Mouse (Mus musculus) embryonic facial prominence, embryonic 10.5 days (tissue): ENCODE measurements at regions not wholly inside any gene's neighbourhood (a gene's known extent, or its start where the extent isn't known, plus 50 kb on each side); places are given as distances from the start of the nearest gene placed in this dataset.
"Not testable (repeated sequence)": the region's sequence is repeated elsewhere in the genome, so short reads cannot be mapped to it uniquely, and the experiment has no call there.

Experiments
- DNase-seq: peaks from one replicate; pipeline ENCODE4 v3.0.0-alpha.2; 2017; ENCODE audit warnings: low spot score
- H3K27ac ChIP-seq: fragments of 300-500 bp; sonication (generic); replicated peaks from 2 replicates; pipeline ENCODE4 v1.5.1; 2016; ENCODE audit warnings: mild to moderate bottlenecking
- H3K27me3 ChIP-seq: fragments of 300-500 bp; sonication (generic); replicated peaks from 2 replicates; pipeline ENCODE4 v1.6.1; 2016; ENCODE audit warnings: low read depth, mild to moderate bottlenecking; ENCODE audit not compliant: poor library complexity, severe bottlenecking
- H3K36me3 ChIP-seq: fragments of 300-500 bp; sonication (generic); replicated peaks from 2 replicates; pipeline ENCODE4 v1.6.1; 2016; ENCODE audit warnings: mild to moderate bottlenecking, moderate library complexity
- H3K4me1 ChIP-seq: fragments of 300-500 bp; sonication (generic); 2 replicates; pipeline ENCODE4 v1.6.1; 2016
- H3K4me3 ChIP-seq: fragments of 300-500 bp; sonication (generic); 2 replicates; pipeline ENCODE4 v1.5.1; 2016; ENCODE audit warnings: mild to moderate bottlenecking, moderate library complexity
- H3K9me3 ChIP-seq: fragments of 300-500 bp; sonication (generic); 2 replicates; pipeline ENCODE4 v1.6.1; 2016; ENCODE audit warnings: mild to moderate bottlenecking
- WGBS: fragments of 180-500 bp; shearing (Covaris S2); methylation state at CpG from one replicate; pipeline ENCODE4 v1.1.7; 2016; 5-methylcytosine and 5-hydroxymethylcytosine counted together

DNA sequence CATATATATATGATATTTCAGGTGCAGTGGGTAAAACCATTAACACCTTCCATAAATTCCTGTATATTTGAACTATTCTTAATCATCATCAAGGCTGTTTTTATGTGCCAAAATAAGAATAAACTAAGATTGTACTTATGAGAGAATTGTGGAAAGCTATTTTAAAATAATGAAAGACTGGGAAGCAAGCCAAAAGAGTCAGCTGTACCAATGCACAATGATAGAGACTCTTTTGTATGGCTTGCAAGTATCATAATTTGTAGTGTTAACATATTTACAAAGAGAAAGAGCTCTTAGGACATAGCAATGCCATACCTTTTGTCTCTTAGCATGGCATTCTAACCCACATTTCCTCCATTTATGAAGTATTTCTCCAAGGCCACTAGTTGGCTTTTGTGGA is 436.7 kb downstream of the Serpinb8 start:
- Histone ChIP-seq H3K27ac (no peak overlapping the region), H3K4me3 (no peak overlapping the region), H3K36me3 (no peaks in the 10 kb centered on the region), H3K27me3 (no peaks in the 10 kb centered on the region), H3K4me1 (no peaks in the 10 kb centered on the region), H3K9me3 (no peaks in the 10 kb centered on the region)
- no peak for DNase-seq

DNA sequence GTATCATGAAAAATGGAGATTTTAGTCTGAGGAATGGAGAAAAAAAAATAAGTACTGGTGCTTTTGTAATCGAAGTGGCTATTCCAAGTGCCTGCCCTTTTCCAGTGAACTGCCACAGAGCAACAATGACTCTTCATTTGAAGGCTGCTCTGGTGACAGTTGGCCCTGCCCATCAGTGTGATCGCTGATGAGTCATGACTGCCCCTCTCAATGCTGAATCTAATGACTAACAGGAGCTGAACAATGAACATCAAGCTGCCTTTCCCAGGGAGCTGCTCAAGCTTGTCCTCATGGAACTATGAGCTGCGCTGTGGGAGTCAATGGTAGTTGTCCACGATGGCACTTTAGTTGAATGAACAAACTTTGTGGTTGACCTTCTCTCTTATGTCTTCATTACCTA is 456.4 kb downstream of the Serpinb8 start:
- 0 out of 2 replicates have a peak, but pooled peaks cover 3% of the 10 kb centered on the region for H3K4me1 ChIP-seq
- H3K9me3 ChIP-seq = peaks cover 6% of the 10 kb centered on the region; the same call in 1 of the 2 replicates
- no peak for DNase-seq
- H3K27ac ChIP-seq = no peak overlapping the region
- H3K36me3 ChIP-seq = no peaks in the 10 kb centered on the region
- H3K4me3 ChIP-seq = no peak overlapping the region
- no peaks in the 10 kb centered on the region for H3K27me3 ChIP-seq
- 81% methylated on average over 4 of the region's 4 CpGs for WGBS

DNA sequence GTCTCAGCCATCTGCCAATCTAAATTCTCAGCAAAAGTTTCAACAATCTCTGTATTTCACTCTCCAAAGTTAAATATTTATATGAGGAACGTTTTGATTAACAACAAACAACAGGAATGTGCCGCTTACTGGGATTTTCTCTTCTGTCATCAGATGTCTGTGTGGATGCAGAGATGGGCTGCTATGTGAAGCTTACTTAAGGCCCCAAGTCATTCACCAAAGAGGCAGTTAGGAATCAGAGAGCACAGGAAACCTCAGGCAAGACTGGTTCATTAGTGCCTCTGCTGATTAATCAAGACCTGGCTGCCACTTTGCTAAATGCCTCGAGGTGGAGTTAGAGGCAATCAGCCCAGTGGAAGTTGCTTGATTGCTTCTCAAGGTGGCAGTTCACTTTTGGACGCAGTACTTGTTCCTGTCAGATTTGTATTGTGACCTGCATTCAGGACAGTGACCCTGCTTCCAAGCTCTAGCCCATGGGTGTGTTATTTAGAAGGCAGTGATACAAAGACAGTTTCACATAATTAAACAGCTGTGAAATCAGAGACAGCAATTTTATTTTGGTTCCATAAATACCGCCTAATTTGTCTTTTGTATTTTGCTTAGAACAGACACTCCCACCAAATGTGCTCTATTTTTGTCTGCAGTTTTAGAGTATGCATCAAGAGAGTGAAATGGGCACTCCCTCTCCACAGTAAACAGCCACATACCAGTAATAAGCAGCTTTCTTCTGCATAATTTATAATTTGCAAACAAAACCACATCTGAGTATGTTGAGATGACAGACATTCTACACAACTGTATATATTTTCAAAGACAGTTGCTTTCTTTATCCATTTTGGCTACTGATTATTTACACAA is 457.3 kb downstream of the Serpinb8 start:
- no peak for DNase-seq
- WGBS = 55% methylated on average over 5 of the region's 5 CpGs

DNA sequence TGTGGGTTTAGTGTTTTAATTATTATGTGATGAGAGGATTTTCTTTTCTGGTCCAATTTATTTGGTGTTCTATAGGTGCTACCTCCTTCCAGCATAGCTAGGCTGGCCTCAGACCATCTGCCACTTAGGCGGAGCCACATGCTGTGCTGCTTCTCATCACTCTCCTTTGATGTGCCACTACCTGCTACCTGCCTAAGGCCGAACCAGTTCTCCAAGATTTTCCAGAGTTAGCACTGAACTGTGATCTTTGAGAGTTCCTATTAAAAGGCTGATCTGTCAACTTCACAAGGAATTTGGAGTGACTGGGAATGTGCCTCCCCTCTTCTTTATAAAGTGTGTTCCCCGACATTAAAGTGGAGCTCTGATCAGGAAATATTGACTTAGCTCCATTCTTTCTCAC is 504.8 kb downstream of the Serpinb8 start:
- H3K4me3 ChIP-seq = no peak overlapping the region
- no peaks in the 10 kb centered on the region for H3K9me3 ChIP-seq
- H3K27ac ChIP-seq = no peak overlapping the region
- no peak for DNase-seq
- no peaks in the 10 kb centered on the region for H3K4me1 ChIP-seq
- no peaks in the 10 kb centered on the region for H3K27me3 ChIP-seq
- WGBS = 80% methylated on average over 3 of the region's 3 CpGs
- H3K36me3 ChIP-seq = no peaks in the 10 kb centered on the region

More for the DNA sequence above, 457.3 kb downstream of the Serpinb8 start:
- Histone ChIP-seq H3K4me1 (0 out of 2 replicates have a peak, but pooled peaks cover 3% of the 10 kb centered on the region), H3K36me3 (no peaks in the 10 kb centered on the region), H3K9me3 (peaks cover 6% of the 10 kb centered on the region; the same call in 1 of the 2 replicates), H3K27ac (no peak overlapping the region), H3K27me3 (no peaks in the 10 kb centered on the region), H3K4me3 (no peak overlapping the region)

DNA sequence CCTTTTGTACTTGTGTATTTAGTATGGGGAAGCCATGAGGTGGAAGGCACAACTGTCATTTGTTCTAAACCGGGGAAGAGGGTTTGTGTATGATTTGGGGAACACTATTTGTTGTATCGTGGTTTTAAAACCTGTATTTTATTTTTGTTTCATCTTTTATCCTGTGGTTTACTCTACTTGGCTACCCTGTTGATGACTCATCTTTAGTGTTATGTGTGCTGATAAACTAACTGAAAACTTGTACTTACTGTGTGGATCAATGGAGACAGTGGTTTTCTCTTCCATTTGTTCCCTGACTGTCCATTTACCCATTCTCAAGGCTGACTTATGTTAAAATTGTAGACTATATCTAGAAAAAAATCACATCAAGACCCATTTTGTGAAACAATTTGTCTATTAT is 512.8 kb downstream of the Serpinb8 start:
- H3K4me3 ChIP-seq = no peak overlapping the region
- no peaks in the 10 kb centered on the region for H3K9me3 ChIP-seq
- no peaks in the 10 kb centered on the region for H3K27me3 ChIP-seq
- no peak for DNase-seq
- WGBS = 86% methylated on average over 2 of the region's 2 CpGs
- no peak overlapping the region for H3K27ac ChIP-seq
- no peaks in the 10 kb centered on the region for H3K36me3 ChIP-seq
- H3K4me1 ChIP-seq = no peaks in the 10 kb centered on the region

DNA sequence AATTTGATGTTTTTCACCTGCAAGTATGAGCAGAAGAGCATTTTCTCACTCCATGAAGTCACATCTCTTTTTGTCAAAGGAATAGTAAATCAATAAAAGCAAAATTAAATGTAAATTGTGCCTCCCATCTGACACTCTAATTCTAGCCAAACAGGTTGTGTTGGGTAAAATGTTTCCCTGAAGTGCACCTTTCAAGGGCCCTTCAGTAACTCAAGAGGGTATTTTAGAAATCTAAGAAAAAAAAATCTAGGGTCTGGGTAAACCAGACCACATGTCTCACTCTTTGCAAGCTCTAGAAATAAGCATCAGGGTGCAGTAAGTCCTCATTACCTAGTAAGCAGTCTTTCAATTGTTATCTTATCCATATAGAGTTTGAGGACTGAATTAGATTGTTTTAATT is 521.2 kb downstream of the Serpinb8 start:
- no peaks in the 10 kb centered on the region for H3K4me1 ChIP-seq
- no peaks in the 10 kb centered on the region for H3K9me3 ChIP-seq
- H3K36me3 ChIP-seq = no peaks in the 10 kb centered on the region
- no peak overlapping the region for H3K4me3 ChIP-seq
- no peak overlapping the region for H3K27ac ChIP-seq
- H3K27me3 ChIP-seq = no peaks in the 10 kb centered on the region
- DNase-seq = no peak

DNA sequence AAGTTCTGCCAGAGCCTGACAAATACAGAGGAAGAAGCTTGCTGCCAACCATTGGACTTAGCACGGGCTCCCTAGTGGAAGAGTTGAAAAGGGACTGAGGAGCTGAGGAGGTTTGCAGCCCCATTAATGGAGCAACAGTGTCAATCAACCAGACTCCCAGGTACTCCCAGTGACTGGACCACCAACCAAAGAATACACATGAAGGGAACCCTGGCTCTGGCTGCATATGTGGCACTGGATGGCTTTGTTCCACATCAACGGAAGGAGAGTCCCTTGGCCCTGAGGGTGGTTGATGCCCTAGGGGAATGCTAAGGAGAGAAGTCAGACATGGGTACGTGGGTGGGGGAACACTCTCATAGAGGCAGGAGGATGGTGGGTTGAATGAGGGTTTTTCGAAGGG is 537.6 kb downstream of the Serpinb8 start:
- Histone ChIP-seq H3K9me3 (no peaks in the 10 kb centered on the region), H3K27me3 (no peaks in the 10 kb centered on the region), H3K27ac (no peak overlapping the region), H3K4me3 (no peak overlapping the region), H3K36me3 (no peaks in the 10 kb centered on the region), H3K4me1 (no peaks in the 10 kb centered on the region)
- WGBS = 84% methylated on average over 4 of the region's 4 CpGs
- DNase-seq = no peak

DNA sequence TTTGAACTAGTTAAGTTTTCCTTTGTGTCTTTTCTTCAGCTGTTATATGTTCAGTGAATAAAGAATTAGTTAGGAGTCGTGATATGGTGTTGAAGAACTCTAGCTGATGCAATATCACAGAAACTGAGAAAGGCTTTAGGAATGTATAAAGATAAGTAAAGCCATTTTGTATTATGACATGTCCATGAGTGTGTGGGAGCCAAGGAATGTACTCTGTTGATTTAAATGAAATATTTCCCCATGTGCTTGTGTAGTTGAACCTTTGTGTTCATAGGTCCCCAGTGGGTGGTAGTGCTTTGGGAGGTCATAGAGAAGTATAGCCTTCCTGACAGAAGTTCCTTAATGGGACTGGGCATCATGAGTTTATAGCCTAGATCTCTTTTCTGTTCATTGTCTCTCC is 542.2 kb downstream of the Serpinb8 start:
- Histone ChIP-seq H3K36me3 (no peaks in the 10 kb centered on the region), H3K27me3 (no peaks in the 10 kb centered on the region), H3K4me3 (no peak overlapping the region), H3K9me3 (no peaks in the 10 kb centered on the region), H3K4me1 (no peaks in the 10 kb centered on the region), H3K27ac (no peak overlapping the region)
- no peak for DNase-seq
- WGBS = 84% methylated on average over 1 of the region's 1 CpGs

DNA sequence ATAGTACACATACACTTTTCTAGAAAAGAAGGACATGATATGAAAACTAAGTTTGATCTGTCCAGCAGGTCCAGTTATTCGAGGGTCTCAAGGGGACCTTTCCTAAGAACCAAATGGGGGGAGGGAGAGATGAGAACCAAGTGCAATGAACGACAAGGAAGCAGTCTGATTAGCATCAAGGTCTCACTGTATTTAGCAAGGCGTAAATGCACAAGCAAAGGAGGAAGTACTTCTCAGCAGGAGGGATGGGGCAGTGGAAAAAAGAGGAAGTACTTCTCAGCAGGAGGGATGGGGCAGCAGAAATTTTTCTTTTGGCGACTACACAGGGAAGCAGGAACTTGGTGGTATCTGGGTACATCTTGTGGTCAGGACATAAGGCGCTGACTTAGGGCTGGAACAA is 545.5 kb downstream of the Serpinb8 start:
- H3K36me3 ChIP-seq, H3K4me3 ChIP-seq, H3K27ac ChIP-seq, H3K27me3 ChIP-seq, H3K9me3 ChIP-seq, DNase-seq, H3K4me1 ChIP-seq: not testable (repeated sequence)
- WGBS = 84% methylated on average over 5 of the region's 5 CpGs

DNA sequence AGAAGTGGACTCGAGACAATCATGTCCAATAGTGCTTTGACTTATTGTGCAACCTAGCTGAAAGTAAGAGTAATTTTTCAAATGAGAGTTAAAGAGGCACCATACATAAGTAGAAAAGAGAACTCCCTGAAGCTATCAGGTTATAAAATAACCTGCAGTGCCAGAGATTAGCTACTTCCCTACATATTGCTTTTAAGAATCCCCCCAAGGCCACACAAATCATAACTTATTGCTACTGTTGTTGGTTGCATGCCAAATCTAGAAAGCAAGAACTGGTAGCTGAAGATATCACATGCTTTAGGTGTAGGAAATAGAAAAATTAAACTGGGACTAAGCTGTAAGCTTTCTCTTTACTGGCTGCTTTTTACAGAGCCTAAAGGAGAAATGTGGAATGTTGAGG is 554.3 kb downstream of the Serpinb8 start:
- Histone ChIP-seq H3K4me1 (no peaks in the 10 kb centered on the region), H3K27me3 (no peaks in the 10 kb centered on the region), H3K27ac (no peak overlapping the region), H3K36me3 (no peaks in the 10 kb centered on the region), H3K4me3 (no peak overlapping the region), H3K9me3 (no peaks in the 10 kb centered on the region)
- 74% methylated on average over 1 of the region's 1 CpGs for WGBS
- DNase-seq = no peak

DNA sequence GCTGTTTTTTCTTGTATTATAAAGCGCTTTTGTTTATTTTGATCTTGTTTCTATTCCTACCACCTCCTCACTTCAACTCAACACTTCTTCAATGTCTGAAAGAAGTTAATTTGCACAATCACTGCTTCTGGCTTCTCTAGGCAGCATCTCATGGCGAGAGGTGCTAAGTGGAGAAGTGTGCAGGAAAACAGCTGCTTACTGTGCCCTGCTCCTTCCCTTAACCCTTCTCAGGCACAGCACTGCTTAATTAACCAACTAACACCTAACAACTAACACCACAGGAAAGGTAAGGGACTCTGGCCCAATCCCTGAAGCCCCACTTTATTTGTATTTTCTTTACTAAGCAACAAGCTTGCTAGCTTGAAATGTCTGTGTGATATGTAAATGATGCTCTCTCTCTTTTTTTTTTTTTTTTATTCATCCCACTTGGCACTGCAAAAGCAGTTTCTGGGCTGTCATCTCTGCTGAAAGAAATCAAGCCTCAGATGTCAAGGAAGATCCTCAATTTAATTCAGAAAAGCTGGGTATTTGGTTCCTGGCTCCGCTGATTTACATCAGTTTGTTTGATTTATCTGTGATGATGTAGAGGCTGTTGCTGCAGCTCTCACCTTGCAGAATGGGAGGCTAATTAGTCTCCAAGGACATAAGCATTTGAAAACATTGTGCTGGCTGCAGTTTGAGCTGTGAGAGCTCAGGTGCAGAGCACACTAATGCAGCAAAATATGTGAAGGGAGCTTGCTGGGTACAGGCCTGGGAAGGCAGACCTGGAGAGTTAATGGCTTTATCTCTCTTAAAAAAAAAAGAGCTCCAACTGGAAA is 591.8 kb downstream of the Serpinb8 start:
- H3K4me3 ChIP-seq = no peak overlapping the region
- no peaks in the 10 kb centered on the region for H3K36me3 ChIP-seq
- no peaks in the 10 kb centered on the region for H3K4me1 ChIP-seq
- H3K27ac ChIP-seq = no peak overlapping the region
- H3K9me3 ChIP-seq = no peaks in the 10 kb centered on the region
- no peaks in the 10 kb centered on the region for H3K27me3 ChIP-seq
- 43% methylated on average over 3 of the region's 3 CpGs for WGBS
- no peak for DNase-seq

DNA sequence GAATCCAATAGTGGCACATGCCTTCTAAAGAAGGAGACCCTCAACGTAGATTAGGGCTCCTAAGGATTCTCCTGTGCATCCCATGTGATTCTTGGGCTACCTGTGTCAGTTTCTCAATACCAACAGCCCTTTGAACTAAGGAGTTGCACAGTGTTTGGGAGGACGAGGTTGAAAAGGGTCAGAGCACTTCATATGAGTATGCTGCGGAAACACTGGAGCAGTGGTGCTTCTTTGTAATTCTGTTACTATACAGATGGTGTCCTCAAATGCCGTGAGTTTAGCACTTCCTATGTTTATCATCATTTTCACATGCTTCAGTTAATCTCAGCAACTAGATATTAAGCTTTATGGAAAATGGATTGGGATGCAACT is 592.3 kb downstream of the Serpinb8 start:
- no peaks in the 10 kb centered on the region for H3K36me3 ChIP-seq
- no peaks in the 10 kb centered on the region for H3K27me3 ChIP-seq
- no peaks in the 10 kb centered on the region for H3K9me3 ChIP-seq
- no peak for DNase-seq
- WGBS = 61% methylated on average over 4 of the region's 4 CpGs
- no peak overlapping the region for H3K4me3 ChIP-seq
- no peaks in the 10 kb centered on the region for H3K4me1 ChIP-seq
- no peak overlapping the region for H3K27ac ChIP-seq

DNA sequence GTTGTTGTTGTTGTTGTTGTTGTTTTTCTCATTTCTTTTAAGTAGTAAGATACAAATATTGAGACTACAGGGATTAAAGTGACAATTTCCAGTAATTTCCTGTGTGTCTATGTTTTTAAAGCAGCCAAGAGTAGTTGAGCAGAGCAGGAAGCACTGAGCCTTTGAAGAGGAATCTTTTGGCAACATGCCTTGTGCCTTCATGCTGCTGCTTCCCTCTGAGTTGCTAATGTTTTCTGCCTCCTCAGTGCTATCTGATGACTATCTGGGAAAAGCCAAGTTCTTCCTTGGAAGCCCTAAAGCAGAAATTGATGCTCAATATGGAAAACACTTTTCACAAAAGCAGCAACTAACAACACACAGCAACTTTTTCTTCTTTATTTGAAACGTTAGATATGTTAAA is 634.2 kb downstream of the Serpinb8 start:
- Histone ChIP-seq H3K27me3 (no peaks in the 10 kb centered on the region), H3K36me3 (no peaks in the 10 kb centered on the region), H3K4me1 (no peaks in the 10 kb centered on the region), H3K4me3 (no peak overlapping the region), H3K9me3 (no peaks in the 10 kb centered on the region), H3K27ac (no peak overlapping the region)
- 77% methylated on average over 1 of the region's 1 CpGs for WGBS
- DNase-seq = no peak
